11 mouse cellular contexts compared by ENCODE assay signal in the genomic region with DNA sequence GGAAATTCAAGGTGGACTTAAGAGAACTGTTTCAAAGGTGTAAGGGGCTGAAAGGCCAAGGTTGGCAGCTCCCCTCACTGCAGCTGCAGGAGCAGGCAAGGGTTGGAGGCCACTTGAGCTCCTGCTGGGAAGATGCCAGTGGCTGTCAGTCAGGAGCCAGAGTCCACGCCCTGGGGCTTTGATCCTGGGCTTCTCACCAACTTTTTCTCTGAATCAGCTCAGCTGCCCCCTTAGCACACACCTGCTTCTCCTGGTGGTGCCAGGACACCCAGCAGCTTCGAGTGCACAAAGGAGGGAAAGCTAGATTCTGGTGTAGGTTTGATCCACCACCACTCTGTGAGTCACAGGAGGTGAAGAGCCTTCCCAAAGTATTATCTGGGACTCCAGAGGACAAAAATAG.
DNase-seq lines count a peak whose midpoint lies in the region; ATAC-seq and TF ChIP-seq lines count a peak whose summit lies in the region.
"Had no signal": no experiment of that assay in that cellular context is flagged by ENCODE, and none has a peak within 500 bp of the region (broad histone marks: within the 10 kb centered on the region; RNA-seq: fewer than 3 reads in every experiment).

No protein-coding gene starts in this region.

- no peak for TF ChIP-seq CTCF in lung, embryonic 14.5 days (IDR thresholded peaks at IDR 0.05; ENCODE audit: low read depth)

- H3K4me1 ChIP-seq in embryonic facial prominence, embryonic 14.5 days (ENCODE audit: control insufficient read depth, insufficient read depth, low read length): no peaks in the 10 kb centered on the region
- 0 out of 2 replicates have a peak, but pooled peaks cover 3% of the 10 kb centered on the region for H3K4me1 ChIP-seq in embryonic facial prominence, embryonic 10.5 days
- H3K4me1 ChIP-seq in lung, embryonic 14.5 days (ENCODE audit: insufficient read depth): no peaks in the 10 kb centered on the region
- H3K4me1 ChIP-seq in heart, embryonic 10.5 days: peaks cover 14% of the 10 kb centered on the region

- no peak overlapping the region for H3K9ac ChIP-seq in embryonic facial prominence, embryonic 14.5 days (ENCODE audit: low read depth, low read length)
- H3K9ac ChIP-seq in lung, embryonic 14.5 days: no peak overlapping the region

- H3K36me3 ChIP-seq in embryonic facial prominence, embryonic 14.5 days (ENCODE audit: control insufficient read depth, insufficient read depth, low read length): no peaks in the 10 kb centered on the region
- H3K36me3 ChIP-seq in embryonic facial prominence, embryonic 10.5 days (replicated peaks): no peaks in the 10 kb centered on the region
- no peaks in the 10 kb centered on the region for H3K36me3 ChIP-seq in lung, embryonic 14.5 days (ENCODE audit: insufficient read depth)
- no peaks in the 10 kb centered on the region for H3K36me3 ChIP-seq in heart, embryonic 10.5 days

- H3K4me2 ChIP-seq in embryonic facial prominence, embryonic 14.5 days (ENCODE audit: low read depth, low read length): no peak overlapping the region
- H3K4me2 ChIP-seq in lung, embryonic 14.5 days: no peak overlapping the region

- DNase-seq in embryonic facial prominence, embryonic 14.5 days (ENCODE audit: low spot score): peak; percentile 30
- DNase-seq in embryonic facial prominence, embryonic 10.5 days (ENCODE audit: low spot score): no peak
- peak; percentile 2 for DNase-seq in lung, embryonic 14.5 days
- no peak for DNase-seq in lung, adult 18-20 months
- peak; percentile 75 for DNase-seq in heart, embryonic 10.5 days (ENCODE audit: low spot score)
- peak; percentile 39 for DNase-seq in skeletal muscle tissue, adult 2 months (ENCODE audit: low read depth, low spot score)
- no peak for DNase-seq in right cerebral cortex, postnatal 10 days (ENCODE audit: low spot score in 2 of 2)
- DNase-seq in thymus, postnatal 0 days (ENCODE audit: low spot score): no peak

- H3K27ac ChIP-seq in embryonic facial prominence, embryonic 14.5 days (replicated peaks; ENCODE audit: low read depth, low read length): no peak overlapping the region
- H3K27ac ChIP-seq in embryonic facial prominence, embryonic 10.5 days (replicated peaks): no peak overlapping the region
- no peak overlapping the region for H3K27ac ChIP-seq in lung, embryonic 14.5 days (ENCODE audit: low read depth)
- H3K27ac ChIP-seq in heart, embryonic 10.5 days: 0 out of 2 replicates have a peak overlapping the region, but pooled peaks have one; percentile 42
- H3K27ac ChIP-seq: left cerebral cortex, adult 2 months had no signal

- H3K9me3 ChIP-seq in embryonic facial prominence, embryonic 14.5 days (ENCODE audit: control insufficient read depth, low read length): no peaks in the 10 kb centered on the region
- no peaks in the 10 kb centered on the region for H3K9me3 ChIP-seq in embryonic facial prominence, embryonic 10.5 days
- no peaks in the 10 kb centered on the region for H3K9me3 ChIP-seq in lung, embryonic 14.5 days (ENCODE audit: low read depth, low read length)
- H3K9me3 ChIP-seq in heart, embryonic 10.5 days: no peaks in the 10 kb centered on the region

- no peak for ATAC-seq in embryonic facial prominence, embryonic 14.5 days (ENCODE audit: low read depth)
- ATAC-seq in lung, embryonic 14.5 days (ENCODE audit: insufficient read depth): no peak
- ATAC-seq: CD4-positive, CD25-positive, alpha-beta regulatory T cell, adult 4 months; inflammation-experienced regulatory T-cells, adult 6 months had no signal

- H3K27me3 ChIP-seq in embryonic facial prominence, embryonic 14.5 days (replicated peaks; ENCODE audit: control insufficient read depth, insufficient read depth, low read length): no peaks in the 10 kb centered on the region
- H3K27me3 ChIP-seq in embryonic facial prominence, embryonic 10.5 days (replicated peaks; ENCODE audit: low read depth, poor library complexity, severe bottlenecking): no peaks in the 10 kb centered on the region
- no peaks in the 10 kb centered on the region for H3K27me3 ChIP-seq in lung, embryonic 14.5 days (ENCODE audit: insufficient read depth, low read length)
- no peaks in the 10 kb centered on the region for H3K27me3 ChIP-seq in heart, embryonic 10.5 days (ENCODE audit: insufficient read depth, poor library complexity, severe bottlenecking)

- WGBS in embryonic facial prominence, embryonic 14.5 days: 34% methylated on average over 2 of the region's 2 CpGs
- 21% methylated on average over 2 of the region's 2 CpGs for WGBS in embryonic facial prominence, embryonic 10.5 days
- 8% methylated on average over 2 of the region's 2 CpGs for WGBS in lung, embryonic 14.5 days
- 11% methylated on average over 2 of the region's 2 CpGs for WGBS in heart, embryonic 10.5 days

- H3K4me3 ChIP-seq in embryonic facial prominence, embryonic 14.5 days (ENCODE audit: low read depth, low read length): no peak overlapping the region
- H3K4me3 ChIP-seq in embryonic facial prominence, embryonic 10.5 days: no peak overlapping the region
- H3K4me3 ChIP-seq in lung, embryonic 14.5 days (ENCODE audit: low read depth, low read length): no peak overlapping the region
- no peak overlapping the region for H3K4me3 ChIP-seq in heart, embryonic 10.5 days
- H3K4me3 ChIP-seq: left cerebral cortex, adult 2 months had no signal

Comparison
In these comparisons a context has a peak if more than half of its experiments do, and no peak if none do; other contexts are left out.
1. DNase-seq: peak in embryonic facial prominence, embryonic 14.5 days (single experiment), lung, embryonic 14.5 days (single experiment), heart, embryonic 10.5 days (single experiment) and skeletal muscle tissue, adult 2 months (single experiment); none in embryonic facial prominence, embryonic 10.5 days (single experiment), lung, adult 18-20 months (0 of 2), right cerebral cortex, postnatal 10 days (0 of 2) and thymus, postnatal 0 days (single experiment).